Mouse (Mus musculus) hindbrain, embryonic 15.5 days (tissue): ENCODE measurements around the gene Chrna10. TPM values are rescaled to one million over a fixed set of nuclear protein-coding genes. Genes with fewer than 3 reads are reported as not detected.
A peak's percentile ranks its signal among the peaks of the same experiment; 100 is the strongest.

Experiments
- ATAC-seq: fragments of 200-750 bp; cut with Nextera tagmentation; 2 replicates; pipeline ENCODE4 v1.8.0; 2017; ENCODE audit warnings: low read depth, moderate number of reproducible peaks, moderate TSS enrichment; ENCODE audit not compliant: low FRiP score
- H3K27ac ChIP-seq: fragments of 300-500 bp; sonication (generic); replicated peaks from 2 replicates; pipeline ENCODE4 v1.5.1; 2015; ENCODE audit warnings: mild to moderate bottlenecking, inconsistent platforms
- H3K27me3 ChIP-seq: fragments of 300-500 bp; sonication (generic); 2 replicates; pipeline ENCODE4 v1.6.1; 2015; ENCODE audit warnings: control low read depth, inconsistent platforms
- H3K36me3 ChIP-seq: fragments of 300-500 bp; sonication (generic); 2 replicates; pipeline ENCODE4 v1.6.1; 2015; ENCODE audit warnings: control low read depth, inconsistent platforms
- H3K4me1 ChIP-seq: fragments of 300-500 bp; sonication (generic); replicated peaks from 2 replicates; pipeline ENCODE4 v1.6.1; 2015; ENCODE audit warnings: control low read depth, inconsistent platforms
- H3K4me2 ChIP-seq: fragments of 300-500 bp; sonication (generic); 2 replicates; pipeline ENCODE4 v1.6.1; 2015; ENCODE audit warnings: moderate library complexity, mild to moderate bottlenecking, inconsistent platforms
- H3K4me3 ChIP-seq: fragments of 300-500 bp; sonication (generic); 2 replicates; pipeline ENCODE4 v1.5.1; 2015; ENCODE audit warnings: mild to moderate bottlenecking, inconsistent platforms
- H3K9ac ChIP-seq: fragments of 300-500 bp; sonication (generic); 2 replicates; pipeline ENCODE4 v1.6.1; 2015; ENCODE audit warnings: inconsistent platforms
- H3K9me3 ChIP-seq: fragments of 300-500 bp; sonication (generic); 2 replicates; pipeline ENCODE4 v1.6.1; 2016; ENCODE audit warnings: control low read depth, inconsistent platforms
- WGBS: fragments of 180-500 bp; shearing (Covaris S2); methylation state at CpG from one replicate; pipeline ENCODE4 v1.1.7; 2015; 5-methylcytosine and 5-hydroxymethylcytosine counted together
- polyA plus RNA-seq: library from polyadenylated mRNA; unstranded; fragments of >200 nt; fragmentation: Nextera tagmentation; extraction: Ambion mirVana; gene quantifications from 2 replicates; pipeline ENCODE4 v1.2.1, GENCODE M21; 2015

Chrna10 gene
- polyA plus RNA-seq, 1 experiment from 2014 or later = not detected

DNA sequence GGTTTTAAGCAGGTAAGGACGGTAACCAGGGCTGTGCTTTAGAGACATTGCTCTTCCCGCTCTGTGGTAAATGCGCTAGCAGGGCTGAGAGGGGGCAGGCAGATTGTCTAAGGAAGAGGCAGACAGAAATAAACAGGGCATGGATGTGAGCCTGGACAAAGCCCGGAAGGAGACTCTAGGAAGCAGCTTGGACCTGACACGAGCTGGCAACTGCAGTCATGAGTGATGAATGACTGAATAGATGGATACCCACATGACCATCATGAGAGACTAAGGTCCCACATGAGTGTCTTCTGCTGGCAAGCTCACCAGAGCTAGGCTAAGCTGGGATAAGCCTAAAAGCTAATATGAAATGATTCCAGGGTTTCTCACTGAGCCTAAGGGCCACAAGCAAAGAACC is 12.5 kb downstream of the Chrna10 start:
- WGBS = 73% methylated on average over 5 of the region's 5 CpGs
- H3K36me3 ChIP-seq = no peaks in the 10 kb centered on the region

DNA sequence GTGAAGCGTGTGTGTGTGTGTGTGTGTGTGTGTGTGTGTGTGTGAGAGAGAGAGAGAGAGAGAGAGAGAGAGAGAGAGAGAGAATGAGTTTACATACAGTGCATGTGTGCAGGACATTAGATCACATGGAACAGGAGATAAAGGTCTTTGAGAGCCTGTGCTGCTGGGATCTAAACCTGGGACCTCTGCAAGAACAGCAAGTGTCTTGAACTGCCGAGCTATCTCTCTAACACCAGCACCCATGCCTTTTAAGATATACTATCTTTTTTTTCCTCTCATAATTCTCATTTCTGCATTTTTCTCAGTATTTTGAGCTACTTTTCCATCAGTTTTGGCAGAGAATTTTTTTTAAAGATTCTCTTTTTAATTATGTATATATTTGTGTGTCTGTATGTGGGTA is 13.1 kb downstream of the Chrna10 start:
- Histone ChIP-seq H3K4me2 (no peak overlapping the region), H3K4me1 (peaks cover 16% of the 10 kb centered on the region), H3K9me3 (no peaks in the 10 kb centered on the region), H3K36me3 (no peaks in the 10 kb centered on the region), H3K27me3 (0 out of 2 replicates have a peak, but pooled peaks cover 3% of the 10 kb centered on the region), H3K4me3 (no peak overlapping the region), H3K27ac (no peak overlapping the region), H3K9ac (no peak overlapping the region)
- ATAC-seq = no peak
- WGBS = 93% methylated on average over 2 of the region's 2 CpGs

More for the DNA sequence above, 12.5 kb downstream of the Chrna10 start:
- no peak for ATAC-seq
- no peak overlapping the region for H3K4me3 ChIP-seq
- H3K4me1 ChIP-seq = peaks cover 16% of the 10 kb centered on the region
- 0 out of 2 replicates have a peak, but pooled peaks cover under 1% of the 10 kb centered on the region for H3K27me3 ChIP-seq
- no peak overlapping the region for H3K4me2 ChIP-seq
- no peaks in the 10 kb centered on the region for H3K9me3 ChIP-seq
- no peak overlapping the region for H3K9ac ChIP-seq
- no peak overlapping the region for H3K27ac ChIP-seq

DNA sequence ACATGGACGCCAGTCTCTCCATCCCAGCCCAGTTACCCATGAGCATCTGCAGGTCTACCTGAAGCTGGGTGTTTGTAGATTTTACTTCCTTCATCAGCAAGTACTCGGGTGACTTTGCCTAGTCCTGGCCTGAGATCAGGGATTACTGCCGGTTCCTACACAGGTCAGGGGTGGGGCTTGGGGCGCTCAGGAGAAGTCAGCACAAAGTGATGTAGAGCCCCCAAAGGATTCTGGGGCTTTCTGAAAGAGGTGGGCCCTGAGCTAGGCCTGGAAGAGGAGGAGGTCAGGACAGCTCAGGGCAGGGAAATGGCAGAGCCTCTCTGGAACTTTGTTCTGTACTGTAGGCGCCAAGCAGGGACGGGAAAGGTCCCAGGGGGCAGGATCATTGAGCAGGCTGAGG is 13.9 kb downstream of the Chrna10 start:
- H3K27ac ChIP-seq = no peak overlapping the region
- H3K9ac ChIP-seq = no peak overlapping the region
- H3K36me3 ChIP-seq = no peaks in the 10 kb centered on the region
- no peak overlapping the region for H3K4me3 ChIP-seq
- ATAC-seq = no peak
- no peak overlapping the region for H3K4me2 ChIP-seq
- 0 out of 2 replicates have a peak, but pooled peaks cover 3% of the 10 kb centered on the region for H3K27me3 ChIP-seq
- 52% methylated on average over 6 of the region's 6 CpGs for WGBS
- H3K9me3 ChIP-seq = no peaks in the 10 kb centered on the region
- peaks cover 16% of the 10 kb centered on the region for H3K4me1 ChIP-seq

DNA sequence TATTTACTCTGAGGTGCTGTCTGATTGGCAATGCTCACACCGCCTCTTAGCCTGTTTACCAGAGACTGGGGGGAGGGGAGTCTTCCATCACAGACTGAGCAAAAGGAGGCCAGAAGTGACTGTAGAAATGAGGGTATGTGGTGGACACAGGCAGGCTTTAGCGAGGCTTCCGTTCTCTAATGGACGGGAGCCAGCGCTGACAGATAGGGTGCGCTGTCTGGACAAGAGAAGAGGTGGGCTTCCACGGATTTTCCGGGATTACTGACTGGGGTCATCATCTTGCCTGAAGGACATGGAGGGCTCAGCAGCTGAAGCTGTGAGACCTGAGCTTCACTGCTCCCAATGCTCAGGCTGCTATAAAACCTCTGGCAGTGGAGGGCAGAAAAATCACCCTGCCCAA is 14.4 kb downstream of the Chrna10 start:
- Histone ChIP-seq H3K27ac (no peak overlapping the region), H3K4me2 (no peak overlapping the region), H3K9ac (no peak overlapping the region), H3K27me3 (0 out of 2 replicates have a peak, but pooled peaks cover 3% of the 10 kb centered on the region), H3K9me3 (no peaks in the 10 kb centered on the region), H3K4me1 (peaks cover 16% of the 10 kb centered on the region), H3K4me3 (no peak overlapping the region), H3K36me3 (no peaks in the 10 kb centered on the region)
- WGBS = 44% methylated on average over 8 of the region's 8 CpGs
- no peak for ATAC-seq

DNA sequence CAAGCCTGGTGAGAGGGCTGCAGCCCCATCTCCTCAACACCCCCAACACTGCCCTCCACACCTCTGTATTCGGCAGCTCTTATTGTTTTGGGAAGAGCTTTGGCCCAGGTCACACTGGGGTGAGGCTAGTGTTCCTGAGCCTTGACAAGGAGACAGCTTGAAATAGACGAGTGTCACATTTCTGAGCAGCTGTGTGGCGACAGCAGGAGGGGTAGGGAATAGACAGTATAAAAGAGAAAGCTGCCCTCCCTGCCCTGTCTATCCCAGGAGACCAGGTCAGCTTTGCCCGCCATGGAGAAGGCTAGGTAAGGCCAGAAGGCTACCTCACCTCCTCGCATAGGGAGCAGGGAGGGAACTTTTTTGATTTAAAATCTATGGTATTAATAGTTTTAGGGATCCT is 15.1 kb downstream of the Chrna10 start, which contains the start of gene Art1:
Gene Art1, plus strand, starts transcription at position 257 of the 400 bp plus-strand sequence.
- no peaks in the 10 kb centered on the region for H3K9me3 ChIP-seq
- H3K4me3 ChIP-seq = no peak within 1 kb of the TSS
- H3K4me1 ChIP-seq = peaks cover 11% of the 10 kb centered on the region
- no peak for ATAC-seq
- H3K36me3 ChIP-seq = no peaks in the 10 kb centered on the region
- no peak within 1 kb of the TSS for H3K4me2 ChIP-seq
- 44% methylated on average over 5 of the region's 5 CpGs for WGBS
- H3K27ac ChIP-seq = no peak within 1 kb of the TSS
- H3K9ac ChIP-seq = no peak within 1 kb of the TSS
- H3K27me3 ChIP-seq = 0 out of 2 replicates have a peak, but pooled peaks cover 3% of the 10 kb centered on the region

DNA sequence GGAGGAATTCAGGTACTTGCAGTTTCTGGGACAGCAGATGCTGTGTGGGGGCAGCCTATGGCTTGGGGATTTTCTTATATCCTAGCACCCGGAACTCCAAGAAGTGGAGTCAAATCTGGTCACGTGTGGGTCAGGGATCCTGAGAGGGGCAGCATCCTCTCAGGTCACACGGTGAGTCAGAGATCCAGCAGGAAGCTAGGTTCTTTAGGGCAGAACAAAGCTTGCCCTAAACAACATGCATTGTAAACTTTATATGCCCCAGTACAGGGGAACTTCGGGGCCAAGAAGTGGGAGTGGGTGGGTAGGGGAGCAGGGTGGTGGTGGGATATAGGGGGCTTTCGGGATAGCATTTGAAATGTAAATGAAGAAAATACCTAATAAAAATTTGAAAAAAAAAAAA is 15.8 kb downstream of the Chrna10 start:
- H3K9me3 ChIP-seq = no peaks in the 10 kb centered on the region
- 0 out of 2 replicates have a peak, but pooled peaks cover 3% of the 10 kb centered on the region for H3K27me3 ChIP-seq
- 72% methylated on average over 5 of the region's 5 CpGs for WGBS
- ATAC-seq = no peak
- no peak overlapping the region for H3K4me2 ChIP-seq
- no peaks in the 10 kb centered on the region for H3K36me3 ChIP-seq
- H3K4me3 ChIP-seq = no peak overlapping the region
- no peak overlapping the region for H3K9ac ChIP-seq
- H3K27ac ChIP-seq = no peak overlapping the region
- H3K4me1 ChIP-seq = peaks cover 11% of the 10 kb centered on the region

DNA sequence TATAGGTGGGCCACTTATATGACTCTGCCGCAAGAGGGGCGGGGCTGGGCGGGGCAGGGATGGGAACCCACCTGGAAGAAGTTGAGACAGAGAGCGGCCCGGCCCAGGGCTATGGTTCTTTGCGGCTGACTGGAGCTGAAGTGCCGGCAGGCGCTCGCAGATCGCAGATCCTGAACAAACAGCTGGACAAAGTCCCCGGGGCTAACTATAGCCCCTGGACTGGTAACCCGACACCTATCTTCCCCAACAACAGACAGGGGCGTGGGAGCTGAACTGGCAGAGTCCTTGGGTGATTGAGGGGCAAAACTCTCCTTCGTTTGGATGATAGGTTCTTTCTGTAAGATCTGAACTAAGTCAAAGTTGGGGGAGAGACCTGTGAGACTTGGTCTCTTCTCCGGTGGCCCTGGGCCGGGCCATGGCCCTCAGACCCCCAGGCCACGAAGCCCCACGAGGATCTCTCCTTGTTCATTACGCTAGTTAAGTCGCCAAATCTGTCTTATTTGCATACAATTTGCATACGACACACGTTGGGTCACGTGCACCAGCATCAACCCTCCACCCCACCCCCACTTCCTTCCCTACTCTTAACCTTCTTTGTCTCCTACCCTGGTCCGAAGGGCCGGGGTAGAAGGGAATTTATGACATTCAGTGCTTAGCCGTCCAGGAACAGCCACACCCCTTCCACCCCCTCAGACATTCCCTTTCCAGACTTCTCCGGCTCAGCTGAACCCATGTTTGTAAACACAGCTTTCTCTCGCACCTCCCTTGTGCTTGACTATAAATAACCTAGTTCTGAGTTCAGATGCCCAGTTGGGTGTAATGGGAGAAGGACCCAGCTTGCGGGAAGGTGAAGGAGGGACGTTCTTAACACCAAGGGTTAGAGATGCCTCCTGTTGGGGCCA is 16.6 kb downstream of the Chrna10 start:
- 0 out of 2 replicates have a peak, but pooled peaks have one; percentile 9 for ATAC-seq
- Histone ChIP-seq H3K9me3 (no peaks in the 10 kb centered on the region), H3K36me3 (no peaks in the 10 kb centered on the region), H3K27me3 (0 out of 2 replicates have a peak, but pooled peaks cover 3% of the 10 kb centered on the region), H3K27ac (no peak overlapping the region), H3K4me2 (peak overlapping the region; percentile 51), H3K4me3 (peak overlapping the region; percentile 10), H3K9ac (no peak overlapping the region), H3K4me1 (peaks cover 11% of the 10 kb centered on the region)
- WGBS = 5% methylated on average over 30 of the region's 30 CpGs

DNA sequence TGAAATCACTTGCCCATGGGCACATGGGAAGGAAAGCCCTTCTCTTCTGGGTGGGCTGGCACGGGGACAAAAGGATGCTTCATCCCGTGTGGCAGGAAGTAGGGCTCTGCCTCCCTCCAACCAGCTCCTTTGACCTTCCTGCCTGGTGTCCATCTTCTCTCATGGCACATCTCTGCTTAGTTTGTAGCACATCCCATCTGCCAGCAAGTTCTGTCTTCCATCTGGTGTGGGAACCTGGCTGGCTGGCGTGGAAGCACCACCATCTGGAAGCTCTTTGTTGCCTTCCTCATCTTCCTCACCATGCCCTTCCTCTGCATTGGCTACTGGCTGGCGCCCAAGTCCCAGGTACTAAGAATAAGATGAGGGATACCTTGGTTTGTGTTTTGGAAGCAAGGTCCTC is 29.3 kb downstream of the Chrna10 start:
- WGBS = 88% methylated on average over 4 of the region's 4 CpGs
- no peaks in the 10 kb centered on the region for H3K27me3 ChIP-seq
- H3K36me3 ChIP-seq = peaks cover 13% of the 10 kb centered on the region
- no peak for ATAC-seq
- no peak overlapping the region for H3K27ac ChIP-seq
- no peaks in the 10 kb centered on the region for H3K9me3 ChIP-seq
- no peak overlapping the region for H3K4me2 ChIP-seq
- H3K4me3 ChIP-seq = no peak overlapping the region
- no peaks in the 10 kb centered on the region for H3K4me1 ChIP-seq
- H3K9ac ChIP-seq = no peak overlapping the region

DNA sequence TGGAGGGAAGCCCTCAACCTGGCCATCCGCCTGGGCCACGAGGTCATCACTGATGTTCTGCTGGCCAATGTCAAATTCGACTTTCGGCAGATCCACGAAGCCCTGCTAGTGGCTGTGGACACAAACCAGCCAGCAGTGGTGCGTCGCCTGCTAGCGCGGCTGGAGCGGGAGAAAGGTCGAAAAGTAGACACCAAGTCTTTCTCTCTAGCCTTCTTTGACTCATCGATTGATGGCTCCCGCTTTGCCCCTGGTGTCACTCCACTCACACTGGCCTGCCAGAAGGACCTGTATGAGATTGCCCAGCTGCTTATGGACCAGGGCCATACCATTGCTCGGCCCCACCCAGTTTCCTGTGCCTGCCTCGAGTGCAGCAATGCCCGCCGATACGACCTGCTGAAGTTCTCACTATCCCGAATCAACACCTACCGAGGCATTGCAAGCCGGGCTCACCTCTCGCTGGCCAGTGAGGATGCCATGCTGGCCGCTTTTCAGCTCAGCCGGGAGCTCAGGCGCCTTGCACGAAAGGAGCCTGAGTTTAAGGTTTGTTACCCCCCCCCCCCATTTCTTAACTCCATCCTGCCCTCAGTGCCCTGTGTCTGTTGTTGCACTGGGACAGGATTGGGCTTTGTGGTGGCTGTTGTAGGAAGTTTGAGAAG is 32.5 kb downstream of the Chrna10 start:
- H3K9ac ChIP-seq = no peak overlapping the region
- ATAC-seq = no peak
- H3K4me2 ChIP-seq = no peak overlapping the region
- no peaks in the 10 kb centered on the region for H3K9me3 ChIP-seq
- H3K27ac ChIP-seq = no peak overlapping the region
- no peaks in the 10 kb centered on the region for H3K4me1 ChIP-seq
- 93% methylated on average over 26 of the region's 26 CpGs for WGBS
- H3K27me3 ChIP-seq = no peaks in the 10 kb centered on the region
- H3K36me3 ChIP-seq = peaks cover 35% of the 10 kb centered on the region
- no peak overlapping the region for H3K4me3 ChIP-seq

DNA sequence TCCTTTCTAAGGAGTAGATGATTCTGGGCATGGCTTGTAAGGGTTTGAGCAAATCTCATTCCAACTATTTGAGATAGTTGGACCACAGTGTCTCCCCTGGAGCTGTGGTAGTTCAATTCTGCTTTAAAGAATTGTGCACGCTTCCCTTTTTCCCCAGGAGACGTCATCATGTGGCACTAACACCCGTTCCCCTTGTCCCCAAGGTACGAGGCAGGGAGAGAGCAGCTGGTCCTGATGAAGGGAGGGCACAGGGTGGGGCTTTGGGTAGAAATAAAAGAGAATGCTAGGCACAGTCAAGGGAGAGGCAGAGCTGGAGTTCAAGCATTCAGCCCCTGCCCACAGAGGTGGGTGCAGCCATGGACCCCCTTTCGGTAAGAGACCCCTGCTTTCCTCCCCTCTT is 33.8 kb downstream of the Chrna10 start, which contains the start of gene Trpc2:
Gene Trpc2, plus strand, starts transcription at position 301 of the 400 bp plus-strand sequence.
- 78% methylated on average over 5 of the region's 5 CpGs for WGBS
- H3K9ac ChIP-seq = no peak within 1 kb of the TSS
- H3K27ac ChIP-seq = no peak within 1 kb of the TSS
- ATAC-seq = no peak
- H3K9me3 ChIP-seq = no peaks in the 10 kb centered on the region
- H3K36me3 ChIP-seq = peaks cover 39% of the 10 kb centered on the region
- H3K4me1 ChIP-seq = no peaks in the 10 kb centered on the region
- H3K4me2 ChIP-seq = no peak within 1 kb of the TSS
- no peaks in the 10 kb centered on the region for H3K27me3 ChIP-seq
- no peak within 1 kb of the TSS for H3K4me3 ChIP-seq

DNA sequence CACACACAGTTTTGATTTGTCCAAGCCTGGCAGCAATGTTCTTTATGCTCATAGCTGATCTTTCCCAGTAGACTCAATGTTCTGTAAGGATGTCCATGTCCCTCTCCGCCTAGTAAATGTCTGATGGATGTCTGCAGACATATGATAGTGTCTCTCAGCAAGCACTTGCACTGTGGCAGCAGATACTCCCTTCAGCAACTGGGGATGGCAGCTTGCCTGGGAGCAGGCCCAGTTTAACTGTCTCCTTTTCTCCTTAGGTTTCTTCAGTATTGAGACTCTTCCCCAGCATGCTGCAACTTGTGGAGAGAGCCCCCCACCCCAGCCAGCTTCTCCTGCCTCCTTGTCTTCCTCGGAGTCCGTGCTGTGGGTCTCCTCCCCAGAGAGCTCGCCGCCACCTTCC is 34.8 kb downstream of the Chrna10 start:
- no peak for ATAC-seq
- WGBS = 96% methylated on average over 5 of the region's 5 CpGs

DNA sequence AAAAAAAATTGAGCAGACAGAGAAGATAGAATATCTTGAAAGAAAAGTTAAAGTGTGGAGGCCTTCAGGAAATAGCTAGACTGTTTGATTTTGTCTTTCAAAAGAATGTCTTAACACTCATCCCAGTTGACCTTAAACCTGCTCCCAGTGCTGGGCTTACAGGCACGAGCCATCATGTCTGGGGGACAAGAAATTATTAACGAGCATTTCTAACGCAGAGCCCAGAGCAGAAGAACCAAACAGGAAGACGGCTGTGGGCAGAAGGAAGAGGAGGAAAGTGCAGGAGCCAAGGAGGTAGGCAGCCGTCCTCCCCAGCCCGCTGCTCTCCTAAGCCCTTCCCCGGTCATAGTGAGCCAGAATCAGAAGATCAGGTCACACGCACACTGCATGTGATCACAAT is 36.3 kb downstream of the Chrna10 start:
- Histone ChIP-seq H3K4me3 (no peak overlapping the region), H3K4me2 (no peak overlapping the region), H3K27me3 (no peaks in the 10 kb centered on the region), H3K9me3 (no peaks in the 10 kb centered on the region), H3K36me3 (peaks cover 52% of the 10 kb centered on the region), H3K27ac (no peak overlapping the region), H3K4me1 (no peaks in the 10 kb centered on the region), H3K9ac (no peak overlapping the region)
- WGBS = 92% methylated on average over 8 of the region's 8 CpGs
- ATAC-seq = no peak

More for the DNA sequence above, 34.8 kb downstream of the Chrna10 start:
- H3K4me1 ChIP-seq = no peaks in the 10 kb centered on the region
- H3K4me3 ChIP-seq = no peak overlapping the region
- no peaks in the 10 kb centered on the region for H3K27me3 ChIP-seq
- H3K36me3 ChIP-seq = peaks cover 44% of the 10 kb centered on the region
- H3K9me3 ChIP-seq = no peaks in the 10 kb centered on the region
- H3K27ac ChIP-seq = no peak overlapping the region
- H3K4me2 ChIP-seq = no peak overlapping the region
- H3K9ac ChIP-seq = no peak overlapping the region
